Mouse (Mus musculus) lung, postnatal 4 days (tissue): ENCODE results near the gene Cfap43.

Experiments
- DNase-seq, 2 experiments: peaks; one replicate each; pipeline ENCODE4 v3.0.0; 2021

Cfap43 gene

DNA sequence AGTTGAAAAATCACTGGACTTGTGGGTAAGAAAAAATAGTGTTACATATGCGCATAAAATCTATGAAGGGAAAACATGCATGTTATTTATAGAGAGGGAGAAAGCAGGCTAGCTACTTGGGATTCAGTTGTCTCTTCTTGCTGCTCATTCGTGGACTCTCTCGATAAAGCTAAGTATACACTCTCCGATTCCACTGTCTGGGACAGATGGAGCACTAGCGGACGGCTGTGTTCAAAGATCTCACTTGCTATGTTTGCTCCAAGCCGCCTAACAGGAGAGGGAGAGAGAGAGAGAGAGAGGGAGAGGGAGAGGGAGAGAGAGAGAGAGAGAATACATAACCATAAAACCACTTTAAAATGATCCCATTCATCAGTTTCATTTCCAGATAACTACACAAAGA is 138.9 kb downstream of the Cfap43 start:
- DNase-seq: no peak

DNA sequence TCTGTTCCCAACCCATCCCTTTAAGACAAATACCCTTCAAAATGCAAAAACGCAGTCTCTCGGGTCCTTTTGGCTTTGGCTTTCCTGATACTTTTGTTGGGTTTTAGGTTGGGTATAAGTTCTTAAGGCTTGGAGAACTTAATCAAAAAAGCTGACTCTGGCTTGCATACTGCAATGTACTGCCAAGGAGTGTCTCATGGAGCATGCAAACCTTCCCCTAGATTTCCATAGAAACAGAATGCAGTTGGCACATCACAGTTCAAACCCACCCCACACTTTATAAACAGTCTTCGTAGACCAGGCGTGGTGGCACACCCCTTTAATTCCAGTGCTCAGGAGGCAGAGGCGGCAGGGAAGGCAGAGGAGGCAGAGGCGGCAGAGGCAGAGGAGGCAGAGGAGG is 141.2 kb downstream of the Cfap43 start:
- DNase-seq: no peak

DNA sequence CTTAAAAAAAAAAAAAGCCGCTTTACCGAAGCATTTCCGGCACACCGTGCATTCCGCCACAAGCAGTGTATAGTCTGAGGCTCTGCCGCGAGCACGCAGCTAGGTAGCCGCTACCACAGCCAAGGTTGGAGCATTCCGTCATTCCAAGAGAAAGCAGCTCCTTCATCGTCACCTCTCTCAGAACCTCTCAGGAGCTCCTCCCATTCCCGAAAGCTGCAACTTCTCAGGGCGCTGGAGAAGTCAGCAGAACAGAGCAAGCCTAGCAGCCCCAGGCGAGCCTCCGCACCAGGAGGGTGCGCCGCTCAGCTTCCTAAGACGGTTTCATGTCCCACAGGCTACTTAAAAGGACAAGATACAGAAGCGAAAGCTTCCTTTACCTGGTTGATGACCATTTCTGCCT is 163.5 kb downstream of the Cfap43 start:
- peak; percentile 45 to 56 for DNase-seq

DNA sequence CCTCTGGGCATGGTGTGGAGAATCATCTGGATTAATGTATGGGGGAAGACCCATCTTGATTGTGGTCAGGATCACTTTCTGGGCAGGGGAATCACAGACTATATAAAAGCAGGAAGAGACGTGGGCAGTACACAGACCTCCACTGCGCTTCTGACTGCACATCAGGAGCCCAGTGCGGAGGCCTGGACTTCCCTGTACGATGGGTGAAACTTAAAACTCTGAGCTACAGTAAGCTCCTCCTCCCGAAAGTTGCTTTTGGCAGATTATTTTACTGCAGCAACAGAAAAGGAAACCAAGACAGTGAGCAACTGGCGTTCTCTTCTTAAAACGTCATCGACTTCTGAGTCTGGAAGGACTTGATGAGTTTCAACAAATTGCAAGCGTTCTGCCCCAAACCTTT is 164.2 kb downstream of the Cfap43 start:
- no peak for DNase-seq

DNA sequence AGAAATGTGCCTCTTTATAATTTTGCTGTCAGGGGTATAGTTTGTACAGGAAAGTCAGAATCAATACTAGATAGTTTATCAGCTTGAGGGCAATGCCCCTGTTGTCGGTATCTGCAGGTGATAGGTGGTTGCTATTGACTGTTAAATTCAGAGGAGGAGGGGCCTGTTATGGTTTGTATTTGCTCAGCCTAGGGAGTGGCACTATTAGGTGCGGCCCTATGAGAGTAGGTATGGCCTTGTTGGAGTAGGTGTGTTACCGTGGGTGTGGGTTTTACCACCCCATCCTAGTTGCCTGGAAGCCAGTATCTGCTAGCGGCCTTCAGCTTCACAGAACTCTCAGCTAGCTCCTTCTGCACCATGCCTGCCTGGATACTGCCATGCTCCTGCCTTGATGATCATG is 165.2 kb downstream of the Cfap43 start:
- DNase-seq: no peak

DNA sequence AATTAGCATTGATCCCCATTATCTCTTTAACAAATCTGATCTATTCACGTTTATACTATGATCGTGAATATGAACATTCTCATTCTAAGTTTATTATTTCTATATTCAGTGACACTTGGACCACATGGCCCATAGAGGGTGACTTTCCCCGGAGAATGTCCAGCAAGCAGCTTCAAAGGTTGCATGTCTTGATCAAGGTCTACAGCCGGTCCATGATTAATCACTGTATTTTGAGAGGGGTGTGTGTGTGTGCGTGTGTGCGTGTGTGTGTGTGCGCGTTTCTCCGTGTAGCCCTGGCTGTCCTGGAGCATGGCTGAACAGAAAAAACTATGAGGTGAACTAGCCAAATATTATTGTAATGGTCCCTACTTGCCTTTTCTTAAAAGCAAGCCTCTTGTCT is 166.6 kb downstream of the Cfap43 start:
- DNase-seq: no peak

DNA sequence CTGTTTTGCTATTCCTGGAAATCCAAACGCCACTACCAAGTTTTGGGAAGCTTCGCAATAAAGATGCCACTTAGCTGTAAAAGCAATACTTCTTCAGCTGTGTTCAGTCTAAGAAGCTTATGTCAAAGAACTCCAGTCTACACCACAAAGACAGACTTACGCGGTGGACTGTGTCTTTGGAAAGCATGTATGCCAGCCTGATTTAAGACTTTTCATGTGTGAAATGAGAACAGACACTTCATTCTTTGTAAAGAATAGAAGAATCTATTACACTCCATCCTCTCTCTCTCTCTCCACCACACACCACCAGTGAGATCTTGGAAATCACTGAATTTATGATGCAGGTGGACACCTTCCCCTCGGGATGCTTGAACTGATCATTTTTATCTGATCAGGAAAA is 168.7 kb downstream of the Cfap43 start:
- DNase-seq: no peak

DNA sequence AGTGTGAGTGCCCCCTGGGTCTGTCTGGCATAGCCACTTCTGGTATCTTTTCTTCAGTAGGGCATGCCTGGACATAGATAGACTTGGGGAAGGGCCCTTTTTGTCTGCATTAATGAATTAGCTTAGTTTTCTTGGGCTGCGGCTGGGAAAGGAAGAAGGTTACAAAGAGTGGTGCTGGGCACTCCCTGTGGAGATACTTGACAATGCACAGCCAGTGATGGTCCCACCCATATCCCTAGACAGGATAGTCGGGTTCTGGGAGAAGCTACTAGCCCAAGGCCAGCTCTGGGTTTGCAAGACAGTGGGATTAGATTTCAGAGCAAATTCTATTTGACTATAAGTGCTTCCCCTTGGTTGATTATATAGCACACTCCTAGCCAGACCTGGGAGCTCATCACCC is 170.1 kb downstream of the Cfap43 start:
- no peak for DNase-seq

DNA sequence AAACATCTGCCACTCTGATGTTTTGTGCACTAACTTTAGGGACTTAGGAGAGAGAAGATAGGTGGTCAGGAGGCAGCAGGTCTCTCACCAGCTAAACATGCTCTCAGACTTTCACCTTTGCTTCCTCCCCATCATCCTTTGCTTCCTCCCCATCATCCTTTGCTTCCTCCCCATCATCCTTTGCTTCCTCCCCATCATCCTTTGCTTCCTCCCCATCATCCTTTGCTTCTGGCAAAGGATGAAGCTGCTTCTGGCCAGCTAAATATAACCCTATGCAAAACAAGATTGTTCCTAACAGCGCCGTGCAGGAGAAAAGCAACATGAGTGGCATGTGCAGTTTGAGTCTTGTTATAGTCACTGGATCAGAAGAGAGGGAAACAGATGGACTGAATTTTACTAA is 172.0 kb downstream of the Cfap43 start:
- DNase-seq: no peak

DNA sequence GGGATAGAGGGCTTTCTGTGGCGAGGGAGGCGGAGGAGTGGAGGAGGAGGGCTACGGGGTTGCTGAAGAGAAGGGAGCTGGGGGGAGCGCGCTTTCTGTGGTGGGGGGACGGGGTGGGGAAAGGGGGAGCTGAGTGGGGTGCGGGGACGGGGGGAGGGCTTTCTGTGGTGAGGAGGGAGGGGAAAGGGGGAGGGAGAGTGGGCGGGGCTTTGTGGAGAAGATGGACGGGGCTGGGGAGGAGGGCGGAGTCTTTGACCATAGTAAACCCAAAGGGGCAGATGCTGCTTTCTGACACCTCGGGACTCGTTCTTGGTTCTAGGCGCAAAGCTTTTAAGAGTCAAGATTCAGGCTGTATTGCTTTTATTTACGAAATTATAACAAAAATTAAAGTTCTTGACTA is 187.2 kb downstream of the Cfap43 start:
- peak in 1 of 2 experiments; percentile 73 for DNase-seq

DNA sequence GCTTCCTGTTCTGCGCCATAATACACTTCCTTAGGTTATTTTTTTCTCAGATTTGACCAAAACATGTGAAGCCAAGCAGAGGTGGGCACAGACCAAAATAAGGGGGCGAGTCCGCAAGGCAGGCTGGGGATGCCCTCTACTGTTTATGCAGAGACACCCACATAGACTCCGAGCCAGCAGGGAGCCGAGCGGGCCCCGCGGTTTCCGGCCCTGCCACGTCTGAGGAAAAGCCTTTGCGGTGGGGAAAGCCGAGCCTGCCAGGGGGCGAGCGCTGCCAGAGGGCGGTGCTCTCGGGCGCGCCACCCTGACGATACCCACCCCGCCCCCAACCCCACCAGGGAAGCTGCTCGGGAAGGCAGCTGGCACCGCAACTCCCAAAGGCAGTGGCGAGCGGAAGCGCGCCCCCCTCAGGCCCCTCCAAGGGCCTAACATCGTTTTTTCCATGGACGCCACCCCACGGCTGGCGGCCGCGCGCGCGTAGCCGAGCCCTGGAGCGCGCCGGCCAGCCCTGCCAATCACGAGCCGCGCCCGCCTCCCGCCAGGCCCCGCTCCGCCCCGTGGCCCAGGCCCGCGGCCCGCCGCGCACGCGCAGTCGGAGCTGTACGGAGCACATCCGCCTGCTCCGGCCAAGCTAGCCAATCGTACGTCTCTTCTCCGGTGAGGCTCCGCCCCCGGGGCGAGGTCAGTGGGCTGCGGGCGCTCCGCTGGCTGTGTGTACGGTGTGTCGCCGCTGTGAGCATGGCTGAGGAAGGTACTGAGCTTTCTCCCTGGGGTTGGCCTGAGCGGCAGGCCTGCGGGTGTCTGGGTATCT is 187.8 kb downstream of the Cfap43 start, which contains the start of gene Sfr1:
Sfr1 (plus strand) TSS at position 612 of the 811 bp plus-strand sequence.
- peak; percentile 99 to 100 for DNase-seq

DNA sequence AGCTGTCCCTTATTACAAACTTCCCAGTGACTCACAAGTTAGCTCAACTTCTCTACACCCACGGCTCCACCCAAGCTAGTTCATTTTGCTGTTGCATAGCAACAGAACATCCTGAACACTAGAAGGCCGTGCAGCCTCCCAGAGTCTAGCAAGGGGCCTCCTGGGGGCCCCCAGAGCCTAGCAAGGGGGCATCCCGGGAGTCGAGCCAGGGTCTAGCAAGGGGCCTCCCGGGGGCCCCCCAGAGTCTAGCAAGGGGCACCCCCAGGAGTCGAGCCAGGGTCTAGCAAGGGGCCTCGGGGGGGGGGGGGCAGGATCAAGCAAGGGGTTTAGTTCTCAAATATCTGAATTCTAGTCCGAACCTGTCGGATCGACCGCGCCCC is 188.4 kb downstream of the Cfap43 start:
- peak; percentile 76 to 81 for DNase-seq

DNA sequence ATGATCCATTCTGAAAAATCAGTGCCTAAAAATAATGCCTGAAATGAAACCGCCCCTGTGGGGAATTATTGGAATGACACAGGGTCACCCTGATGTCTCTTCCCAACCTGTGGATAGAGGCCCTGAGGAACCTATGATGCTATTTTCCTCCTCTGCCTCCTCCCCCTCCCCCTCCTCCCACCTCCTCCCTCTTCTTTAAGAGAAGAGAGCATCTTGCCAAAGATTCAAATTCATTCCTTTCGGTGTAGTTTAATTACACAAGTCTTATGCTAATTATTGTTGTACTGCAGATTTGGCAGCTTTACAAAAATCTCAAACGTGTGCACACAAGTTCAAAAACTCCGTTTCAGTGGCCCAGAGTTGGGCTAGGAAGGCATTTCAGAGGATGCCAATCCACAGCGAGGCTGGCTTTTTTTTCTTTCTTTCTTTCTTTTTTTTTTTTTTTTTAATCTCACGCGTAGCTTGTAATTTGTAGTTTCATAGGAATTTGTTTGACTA is 193.4 kb downstream of the Cfap43 start:
- no peak for DNase-seq

DNA sequence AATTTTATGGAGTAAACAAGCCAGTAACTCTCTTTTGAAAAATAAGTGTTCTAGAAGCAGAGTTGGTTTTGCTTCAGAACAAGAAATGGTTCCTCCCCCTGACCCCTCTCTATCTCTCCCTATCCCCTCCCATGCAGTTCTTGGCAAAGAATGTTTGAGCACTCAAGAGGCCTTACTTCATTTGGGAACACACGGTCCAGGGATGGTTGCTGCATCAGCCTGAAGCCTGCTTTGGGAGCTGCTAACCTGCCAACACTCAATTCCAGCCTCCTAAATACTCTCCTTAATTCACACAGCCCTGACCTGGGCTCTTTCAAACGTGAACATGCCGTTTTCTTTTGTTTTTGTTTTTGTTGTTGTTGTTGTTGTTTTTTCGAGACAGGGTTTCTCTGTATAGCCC is 194.2 kb downstream of the Cfap43 start:
- DNase-seq: no peak

DNA sequence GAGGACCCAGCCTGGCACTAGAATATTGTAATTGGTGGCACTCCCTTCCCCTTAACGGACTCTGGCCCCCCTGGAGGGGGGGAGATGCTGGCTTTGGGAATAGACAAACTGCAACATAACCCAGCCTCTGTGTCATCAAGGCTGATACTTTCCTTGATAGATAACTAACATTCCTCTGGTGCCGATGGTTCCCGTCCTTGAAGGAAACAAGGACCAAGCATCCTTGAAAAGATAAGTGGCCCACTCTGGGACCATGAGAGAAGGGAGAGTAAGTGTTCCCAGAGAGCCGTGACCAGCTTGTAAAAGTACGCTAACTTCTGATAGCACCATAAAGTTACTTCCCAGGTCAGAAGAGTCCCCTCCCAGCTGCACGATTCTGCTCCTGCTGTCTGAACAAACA is 196.6 kb downstream of the Cfap43 start:
- no peak for DNase-seq

DNA sequence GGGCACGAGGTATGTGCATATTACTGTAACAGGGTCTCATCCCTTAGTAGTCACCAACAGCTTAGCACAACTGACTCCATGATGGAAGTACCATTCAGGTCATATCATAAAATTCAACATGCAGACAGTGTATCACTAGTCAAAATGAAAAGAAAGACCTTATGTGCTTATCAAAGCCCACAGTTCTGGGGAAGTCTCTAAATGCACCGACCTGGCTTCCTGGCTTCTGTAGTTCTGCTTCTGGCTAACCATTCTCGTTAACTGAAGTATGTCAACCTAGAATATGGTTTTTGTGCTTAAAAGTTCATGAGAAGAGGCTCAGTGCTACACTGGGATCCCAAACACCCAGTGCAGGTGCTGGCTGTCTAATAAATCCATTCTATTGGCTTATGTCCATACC is 199.9 kb downstream of the Cfap43 start:
- no peak for DNase-seq

DNA sequence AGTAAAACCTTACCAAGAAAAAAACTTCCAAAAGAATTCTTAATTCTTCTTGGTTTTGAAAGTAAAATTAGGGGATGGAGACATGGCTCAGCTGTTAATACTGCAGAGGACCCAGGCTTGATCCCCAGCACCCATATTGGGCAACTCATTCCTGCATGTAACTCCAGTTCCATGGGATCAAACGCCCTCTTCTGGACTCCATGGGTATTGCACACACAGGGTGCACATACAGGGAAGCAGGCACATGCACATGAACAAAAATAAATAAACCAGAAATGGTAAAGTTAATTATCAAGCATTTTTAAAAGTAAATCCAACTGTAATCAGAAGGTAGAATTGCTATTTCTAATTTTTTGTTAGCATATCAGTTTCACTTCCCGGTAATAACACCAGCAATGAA is 202.9 kb downstream of the Cfap43 start:
- no peak for DNase-seq

DNA sequence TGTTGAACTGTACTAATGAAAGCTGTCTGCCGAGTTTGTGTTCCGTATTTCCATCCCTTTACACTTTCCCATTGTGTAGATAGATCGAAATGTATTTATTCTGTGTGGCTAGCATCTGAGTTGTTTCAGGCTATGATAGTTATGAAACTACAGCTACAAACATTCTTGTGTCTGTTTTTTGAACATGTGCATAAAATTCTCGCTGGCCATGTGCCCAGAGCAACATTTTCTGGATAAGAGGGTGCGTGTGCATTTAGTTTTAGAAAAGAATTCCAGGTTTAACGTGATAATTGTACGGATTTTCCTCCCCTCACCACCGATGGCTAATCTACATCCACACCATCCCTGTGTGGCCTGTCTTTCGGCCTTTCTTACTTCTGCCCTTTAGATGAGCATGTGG is 205.6 kb downstream of the Cfap43 start:
- DNase-seq: no peak

DNA sequence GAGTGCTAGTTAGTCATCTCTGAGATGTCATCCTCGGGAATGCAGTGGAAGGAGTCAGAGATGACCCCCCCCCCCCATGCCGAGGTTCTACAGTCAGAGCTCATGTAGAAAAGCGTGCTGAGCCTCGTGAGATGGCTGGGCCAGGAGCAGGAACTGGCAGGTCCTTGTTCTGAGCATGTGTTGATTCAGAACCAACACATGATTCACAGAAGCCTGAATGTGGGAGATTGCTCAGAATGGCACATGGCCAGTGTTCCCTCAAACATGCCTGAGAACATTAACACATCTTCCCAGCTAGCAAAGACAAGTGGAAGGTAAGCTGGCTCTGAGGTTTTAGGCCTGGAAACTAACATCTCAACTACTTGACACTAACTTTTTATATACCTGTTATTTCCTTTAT is 208.7 kb downstream of the Cfap43 start:
- DNase-seq: no peak

DNA sequence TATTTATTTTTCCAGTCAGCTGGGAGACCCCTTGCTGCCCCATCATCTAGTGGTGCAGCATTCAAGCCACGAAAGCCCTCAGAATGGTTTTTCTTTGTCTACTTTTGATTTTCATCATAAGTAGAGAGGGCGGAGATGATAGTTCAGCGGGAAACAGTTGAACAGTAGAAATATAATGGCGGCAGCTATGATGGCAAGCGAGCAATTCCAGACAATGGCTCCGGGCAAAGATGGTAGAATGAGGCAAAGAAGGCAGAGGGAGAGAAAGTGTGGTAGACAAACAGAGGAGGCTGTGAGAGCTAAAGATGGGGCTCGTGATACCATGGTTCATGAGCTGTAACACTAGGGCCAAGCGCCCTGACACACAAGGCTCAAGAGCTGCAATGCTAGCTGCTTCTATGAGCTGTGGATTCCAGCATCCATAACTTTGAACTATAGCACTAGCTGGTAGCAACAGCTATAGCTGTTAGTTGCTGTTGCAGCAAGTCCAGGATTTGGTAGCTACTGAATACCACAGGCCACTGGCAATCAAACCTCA is 213.2 kb downstream of the Cfap43 start:
- no peak for DNase-seq

DNA sequence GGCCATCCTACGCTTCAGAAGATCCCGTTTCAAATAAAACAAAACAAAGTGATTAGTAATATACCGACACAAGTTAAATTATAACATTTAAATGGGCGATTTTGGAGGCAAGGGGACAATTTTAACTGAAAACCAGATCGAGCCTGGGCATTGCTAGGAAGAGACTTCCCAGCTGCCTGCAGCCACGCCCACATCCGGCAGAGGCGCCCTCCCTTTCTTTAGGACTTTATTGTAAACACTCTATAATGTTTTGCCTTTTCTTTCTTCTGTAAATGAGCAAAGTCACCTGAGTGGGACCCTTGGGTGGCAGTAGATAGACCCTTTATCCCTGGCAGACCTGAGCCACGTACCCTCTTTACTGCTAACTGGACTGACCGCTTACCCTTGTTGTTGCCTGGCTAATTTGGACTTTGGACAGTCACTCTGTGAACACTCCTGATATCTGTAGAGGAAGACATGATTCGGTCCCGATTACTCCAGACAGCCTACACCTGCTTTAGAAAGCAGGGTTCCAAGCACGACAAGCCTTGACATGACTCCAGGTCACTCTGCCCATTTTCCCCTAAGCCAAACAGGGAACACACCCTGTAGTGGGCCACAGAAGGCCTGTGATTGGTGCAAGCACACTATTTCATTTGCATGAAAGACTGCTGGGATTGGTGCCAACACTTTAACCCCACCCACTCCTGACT is 213.9 kb downstream of the Cfap43 start:
- no peak for DNase-seq

DNA sequence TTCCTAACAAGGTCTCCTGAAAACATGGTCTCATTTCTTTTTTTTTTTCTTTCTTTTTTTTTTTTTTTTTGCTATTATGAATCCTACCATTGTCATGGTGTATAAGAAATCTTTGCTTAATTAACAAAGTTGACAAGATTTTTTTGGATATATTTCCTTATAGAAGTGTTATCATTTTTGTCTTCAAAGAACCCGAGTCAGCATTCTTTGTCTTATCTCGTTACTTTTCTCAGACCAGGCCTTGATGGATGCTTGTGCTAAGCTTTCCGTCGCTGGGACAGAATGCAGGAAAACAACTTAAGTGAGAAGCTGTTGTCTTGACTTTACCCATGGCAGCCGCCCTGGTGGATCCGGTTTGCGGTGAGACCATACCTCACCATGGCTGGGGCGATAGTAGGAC is 218.6 kb downstream of the Cfap43 start:
- DNase-seq: no peak

DNA sequence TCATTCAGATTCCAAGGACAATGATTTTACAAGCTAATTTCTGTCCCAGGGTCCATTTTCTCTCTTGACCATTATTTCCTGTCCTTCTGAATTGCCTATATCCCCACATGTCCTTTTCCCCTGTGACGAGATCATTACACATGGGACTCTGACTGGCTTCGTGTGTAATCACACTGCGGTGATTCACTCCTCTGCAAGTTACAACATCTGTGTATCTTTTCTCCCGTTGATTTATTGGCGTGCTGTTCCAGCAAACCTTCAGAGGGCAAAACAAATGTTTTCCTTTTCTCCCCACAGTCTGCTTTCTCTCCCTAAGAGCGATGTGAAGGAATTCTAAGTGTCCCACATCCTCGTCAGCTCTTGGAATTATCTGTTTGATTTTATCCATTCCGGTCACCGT is 219.3 kb downstream of the Cfap43 start:
- no peak for DNase-seq

DNA sequence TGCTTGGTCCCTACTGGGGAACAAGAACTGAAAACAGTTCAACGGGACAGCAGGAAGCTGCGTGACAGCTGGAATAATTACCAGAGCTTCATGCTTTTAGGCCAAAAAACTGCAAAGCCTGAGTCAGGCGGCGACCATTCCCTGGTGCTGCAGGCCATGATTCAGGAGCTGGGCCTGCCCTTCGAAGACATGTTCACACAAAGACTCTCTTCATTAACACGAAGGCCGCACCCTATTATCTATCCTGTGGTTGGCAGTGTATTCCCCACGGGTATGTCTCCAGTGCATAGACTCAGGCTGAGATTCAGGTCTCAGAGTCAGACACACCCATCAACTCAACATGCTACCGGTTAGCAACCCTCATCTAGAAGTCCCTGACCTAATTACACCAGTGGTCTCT is 220.8 kb downstream of the Cfap43 start:
- no peak for DNase-seq
